Mouse (Mus musculus) heart, adult 2 months (tissue): ENCODE data around the gene Tas1r1. TPM values are rescaled to one million over a fixed set of nuclear protein-coding genes. Genes with fewer than 3 reads are reported as not detected.
"Not testable (repeated sequence)": the region's sequence is repeated elsewhere in the genome, so short reads cannot be mapped to it uniquely, and the experiment has no call there.

Source experiments
- DNase-seq, 2 experiments: peaks; one replicate each; pipeline ENCODE4 v3.0.0; 2021
- H3K27ac ChIP-seq: fragments of 200-600 bp; 2 replicates; pipeline ENCODE4 v1.8.1; 2022
- H3K27me3 ChIP-seq: fragments of 200-500 bp; 2 replicates; pipeline ENCODE4 v1.6.1; 2012; ENCODE audit warnings: mild to moderate bottlenecking, low read length, inconsistent platforms, mixed read lengths; ENCODE audit not compliant: control insufficient read depth, insufficient read depth
- H3K36me3 ChIP-seq: fragments of 200-500 bp; 2 replicates; pipeline ENCODE4 v1.6.1; 2012; ENCODE audit warnings: low read length, inconsistent platforms; ENCODE audit not compliant: control insufficient read depth, insufficient read depth
- H3K4me1 ChIP-seq: fragments of 200-500 bp; 2 replicates; pipeline ENCODE4 v1.6.1; 2011; ENCODE audit warnings: low read length; ENCODE audit not compliant: control insufficient read depth, insufficient read depth
- H3K4me3 ChIP-seq: fragments of 200-600 bp; 2 replicates; pipeline ENCODE4 v1.8.1; 2022
- H3K79me2 ChIP-seq: fragments of 200-500 bp; replicated peaks from 2 replicates; pipeline ENCODE4 v1.6.1; 2012; ENCODE audit warnings: mild to moderate bottlenecking, inconsistent platforms, low read length, moderate library complexity, mixed read lengths; ENCODE audit not compliant: control insufficient read depth, insufficient read depth
- H3K9ac ChIP-seq: fragments of 200-500 bp; 2 replicates; pipeline ENCODE4 v1.6.1; 2012; ENCODE audit warnings: low read depth, mild to moderate bottlenecking, control low read depth, inconsistent platforms, low read length, mixed read lengths
- CTCF ChIP-seq: fragments of 200-600 bp; IDR thresholded peaks from 2 replicates; pipeline ENCODE4 v1.8.1; 2022; ENCODE audit warnings: antibody characterized with exemption, mild to moderate bottlenecking, moderate library complexity
- EP300 ChIP-seq: fragments of 200-500 bp; IDR thresholded peaks from 2 replicates; pipeline ENCODE4 v1.6.1; 2011; ENCODE audit warnings: low read depth, low read length, control low read depth; ENCODE audit not compliant: insufficient read depth
- POLR2A ChIP-seq: fragments of 200-500 bp; IDR thresholded peaks from 2 replicates; pipeline ENCODE4 v1.6.1; 2011; ENCODE audit warnings: mild to moderate bottlenecking, low read depth, low read length, control low read depth; ENCODE audit not compliant: insufficient read depth
- WGBS: fragments of 180-500 bp; shearing (Covaris S2); methylation state at CpG from one replicate; pipeline ENCODE4 v1.1.7; 2018; 5-methylcytosine and 5-hydroxymethylcytosine counted together
- intact Hi-C: fragments of 180-260 bp; cut with DNase I; formaldehyde crosslinking; loops from one replicate; pipeline ENCODE4 v1.15.1; 2025
- polyA plus RNA-seq: library from polyadenylated mRNA; depleted of rRNA; stranded (reverse); fragments of >200 nt; gene quantifications from 2 replicates; pipeline ENCODE4 v1.2.3, GENCODE M21; 2012
- total RNA-seq, 2 experiments: library from RNA; stranded (reverse); gene quantifications; 2 replicates each; pipeline ENCODE4 v1.2.3; 2021

Gene Tas1r1
- total and polyA plus RNA-seq, 3 experiments: 0.08 to 0.11 (median 0.08) TPM

DNA sequence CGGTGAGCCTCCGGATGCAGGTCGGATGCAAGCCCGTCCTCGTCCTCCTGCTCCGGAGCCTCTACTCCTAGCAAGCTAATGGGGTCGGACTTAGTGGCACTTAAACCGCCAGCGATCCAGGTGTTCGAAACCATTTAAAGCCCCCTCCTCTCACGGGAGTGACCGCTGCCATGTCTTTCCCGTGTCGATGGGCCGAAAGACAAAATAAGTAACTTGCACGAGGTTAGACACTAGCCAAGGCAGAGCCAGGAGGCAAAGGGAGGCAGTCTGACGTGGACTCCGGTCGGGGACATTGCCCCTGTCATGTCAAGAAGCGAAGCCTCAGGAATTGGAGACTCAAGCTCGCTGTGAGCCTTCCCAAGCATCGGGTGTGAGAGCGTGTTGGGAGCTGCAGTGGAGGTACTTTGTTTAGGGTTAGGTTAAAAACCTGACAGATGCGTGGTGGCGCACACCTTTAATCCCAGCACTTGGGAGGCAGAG lies 1.5 kb upstream of the Tas1r1 start:
- no peak for TF ChIP-seq CTCF
- TF ChIP-seq POLR2A: no peak
- no peak for TF ChIP-seq EP300

DNA sequence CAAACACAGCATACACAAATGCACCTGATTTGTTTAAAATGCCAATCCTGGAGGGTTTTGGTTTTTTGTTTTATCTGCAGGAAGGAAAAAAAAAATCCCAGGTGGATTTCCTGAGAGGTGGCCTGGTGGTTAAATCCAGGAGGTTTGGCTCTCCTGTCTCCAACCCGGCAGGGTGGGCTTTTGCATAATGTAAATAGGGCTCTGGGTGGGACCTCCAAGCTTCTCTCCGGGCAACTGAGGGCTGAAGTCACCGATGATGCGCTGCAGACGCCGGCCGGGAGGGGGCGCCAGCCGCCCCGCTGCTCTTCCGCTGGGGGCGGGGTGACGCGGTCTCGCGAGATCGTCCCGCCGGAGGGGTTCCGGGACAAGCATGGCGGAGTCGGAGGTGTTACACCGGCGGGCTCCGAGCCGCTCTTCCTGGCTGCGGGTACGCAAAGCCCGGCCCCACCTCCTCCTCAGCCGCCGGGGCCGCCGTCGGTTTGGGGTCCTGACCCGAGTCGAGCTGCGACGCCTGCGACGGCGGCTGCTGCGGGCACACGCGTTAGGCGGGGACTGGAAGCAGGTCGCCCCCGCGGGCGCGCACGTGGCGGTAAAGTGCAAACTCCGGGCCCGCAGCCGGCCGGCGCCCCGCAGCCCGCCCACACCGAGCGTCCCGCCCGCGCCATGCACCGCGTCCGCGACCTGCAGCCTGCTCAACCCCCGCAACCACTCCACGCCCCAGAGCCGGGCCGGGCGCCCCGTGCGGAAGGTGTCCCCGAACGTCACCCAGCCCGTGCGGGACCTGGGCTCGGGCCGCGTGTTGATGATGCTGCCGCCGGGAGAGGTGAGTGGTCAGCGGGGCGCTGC lies 840 bp upstream of the Tas1r1 start, which contains the start of gene Nol9:
Nol9 (plus strand) TSS at position 337 of the 846 bp plus-strand sequence.
- DNase-seq: peak; percentile 94 to 98
- Histone ChIP-seq H3K79me2 (peaks cover 3% of the 10 kb centered on the region), H3K4me3 (peak within 1 kb of the TSS; percentile 98), H3K27ac (peak within 1 kb of the TSS; percentile 78), H3K27me3 (no peaks in the 10 kb centered on the region), H3K4me1 (peaks cover 2% of the 10 kb centered on the region), H3K9ac (peak within 1 kb of the TSS; percentile 99), H3K36me3 (no peaks in the 10 kb centered on the region)
- intact Hi-C loops: loop anchor here (2.0 kb wide), 2 partner anchors 58 kb away; no protein-coding TSS in a partner anchor
- TF ChIP-seq POLR2A (peak; percentile 76), CTCF (no peak), EP300 (peak; percentile 67; the same call in 1 of the 2 replicates)
- WGBS: under 1% methylated on average over 74 of the region's 86 CpGs

More for the DNA sequence above, 1.5 kb upstream of the Tas1r1 start:
- Histone ChIP-seq H3K9ac (peak overlapping the region; percentile 99), H3K27me3 (no peaks in the 10 kb centered on the region), H3K79me2 (peaks cover 3% of the 10 kb centered on the region), H3K36me3 (no peaks in the 10 kb centered on the region), H3K27ac (peak overlapping the region; percentile 78; the same call in 1 of the 2 replicates), H3K4me3 (peak overlapping the region; percentile 98), H3K4me1 (peaks cover 2% of the 10 kb centered on the region)
- intact Hi-C loops: loop anchor here (2.0 kb wide), 2 partner anchors 57 to 59 kb away; no protein-coding TSS in a partner anchor
- DNase-seq: no peak
- WGBS: 3% methylated on average over 25 of the region's 25 CpGs

DNA sequence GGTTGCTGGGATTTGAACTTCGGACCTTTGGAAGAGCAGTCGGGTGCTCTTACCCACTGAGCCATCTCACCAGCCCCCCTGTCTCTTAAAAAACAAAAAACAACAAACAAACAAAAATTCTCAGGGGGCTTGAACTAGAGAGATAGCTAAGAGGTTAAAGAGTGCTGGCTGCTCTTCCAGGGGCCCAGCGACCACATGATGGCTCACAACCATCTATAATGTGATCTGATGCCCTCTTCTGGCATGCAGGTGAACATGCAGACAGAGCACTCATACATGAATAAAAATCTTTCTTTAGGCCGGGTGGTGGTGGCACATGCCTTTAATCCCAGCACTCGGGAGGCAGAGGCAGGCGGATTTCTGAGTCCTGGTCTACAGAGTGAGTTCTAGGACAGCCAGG lies 1.9 kb downstream of the Tas1r1 start:
- H3K27me3 ChIP-seq, H3K4me1 ChIP-seq, H3K9ac ChIP-seq, H3K79me2 ChIP-seq, H3K27ac ChIP-seq, DNase-seq, intact Hi-C loops, H3K36me3 ChIP-seq, H3K4me3 ChIP-seq: not testable (repeated sequence)
- peak; percentile 55 for TF ChIP-seq CTCF
- 89% methylated on average over 6 of the region's 6 CpGs for WGBS

DNA sequence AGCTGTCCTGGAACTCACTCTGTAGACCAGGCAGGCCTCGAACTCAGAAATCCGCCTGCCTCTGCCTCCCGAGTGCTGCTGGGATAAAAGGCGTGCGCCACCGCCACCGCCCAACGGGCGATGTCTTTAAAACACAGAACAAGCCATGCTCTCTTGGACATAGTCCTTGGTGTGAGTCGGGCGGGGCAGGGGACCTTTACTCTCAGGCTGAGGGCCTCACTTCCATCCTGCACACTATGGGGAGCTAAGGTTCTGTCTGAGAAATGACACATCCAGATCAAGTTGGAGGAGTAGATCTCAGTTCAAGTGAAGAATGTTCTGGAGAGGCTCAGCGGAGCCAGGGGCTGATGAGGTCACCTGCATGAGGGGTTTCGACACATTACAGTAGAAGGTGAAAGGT lies 5.4 kb downstream of the Tas1r1 start:
- peaks cover 2% of the 10 kb centered on the region for H3K4me1 ChIP-seq
- no peaks in the 10 kb centered on the region for H3K79me2 ChIP-seq
- H3K27ac ChIP-seq: no peak overlapping the region
- 86% methylated on average over 13 of the region's 13 CpGs for WGBS
- no peaks in the 10 kb centered on the region for H3K27me3 ChIP-seq
- no peak for DNase-seq
- H3K36me3 ChIP-seq: no peaks in the 10 kb centered on the region
- H3K9ac ChIP-seq: no peak overlapping the region
- H3K4me3 ChIP-seq: no peak overlapping the region
- intact Hi-C loops: no loop called here
- TF ChIP-seq CTCF (no peak), POLR2A (no peak), EP300 (no peak)

DNA sequence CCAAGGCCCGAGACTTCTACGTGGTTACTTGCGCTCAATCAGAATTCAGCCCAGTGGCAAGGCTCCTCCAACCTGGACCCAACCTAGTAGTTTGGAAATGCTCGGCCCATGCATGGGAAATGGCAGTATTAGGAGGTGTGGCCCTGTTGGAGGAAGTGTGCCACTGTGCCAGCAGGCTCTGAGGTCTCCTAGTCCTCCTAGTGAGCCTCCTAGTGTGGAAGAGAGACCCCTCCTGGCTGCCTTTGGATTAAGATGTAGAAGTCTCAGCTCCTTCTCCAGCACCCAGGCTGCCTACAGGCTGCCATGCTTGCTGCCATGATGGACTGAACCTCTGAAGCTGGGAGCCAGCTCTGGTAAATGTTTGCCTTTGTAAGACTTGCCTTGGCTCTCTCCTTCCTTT lies 8.4 kb downstream of the Tas1r1 start:
- Histone ChIP-seq H3K4me1 (peaks cover 11% of the 10 kb centered on the region), H3K4me3 (no peak overlapping the region), H3K36me3 (no peaks in the 10 kb centered on the region), H3K9ac (no peak overlapping the region), H3K27ac (no peak overlapping the region), H3K79me2 (no peaks in the 10 kb centered on the region), H3K27me3 (no peaks in the 10 kb centered on the region)
- WGBS: 79% methylated on average over 4 of the region's 4 CpGs
- TF ChIP-seq POLR2A (no peak), CTCF (no peak), EP300 (no peak)
- DNase-seq: no peak
- intact Hi-C loops: loop anchor here (10.0 kb wide), 1 partner anchor 265 kb away; the partner anchor contains the start of genes Hes3 and Icmt

DNA sequence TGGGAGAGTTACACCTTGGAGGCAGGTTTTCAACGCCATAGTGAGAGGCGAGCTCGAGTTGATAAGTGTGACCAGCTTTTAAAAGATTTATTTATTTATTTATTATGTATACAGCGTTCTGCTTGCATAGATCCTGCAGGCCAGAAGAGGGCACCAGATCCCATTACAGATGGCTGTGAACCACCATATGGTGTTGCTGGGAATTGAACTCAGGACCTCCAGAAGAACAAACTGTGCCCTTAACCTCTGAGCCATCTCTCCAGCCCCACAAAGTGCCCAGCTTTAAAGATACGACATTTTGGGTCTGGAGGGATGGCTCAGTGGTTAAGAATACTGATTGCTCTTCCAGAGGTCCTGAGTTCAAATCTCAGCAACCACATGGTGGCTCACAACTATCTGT lies 9.3 kb downstream of the Tas1r1 start:
- Histone ChIP-seq H3K4me1 (peaks cover 11% of the 10 kb centered on the region), H3K27me3 (no peaks in the 10 kb centered on the region), H3K9ac (no peak overlapping the region), H3K36me3 (no peaks in the 10 kb centered on the region), H3K27ac (no peak overlapping the region), H3K79me2 (no peaks in the 10 kb centered on the region), H3K4me3 (no peak overlapping the region)
- TF ChIP-seq CTCF: peak; percentile 70
- TF ChIP-seq POLR2A: no peak
- 36% methylated on average over 5 of the region's 5 CpGs for WGBS
- intact Hi-C loops: loop anchor here (10.0 kb wide), 1 partner anchor 266 kb away; the partner anchor contains the start of genes Hes3 and Icmt
- no peak for DNase-seq
